Mouse (Mus musculus): ENCODE results near the gene Babam2.

- TF ChIP-seq POLR2A (IDR thresholded peaks at IDR 0.05; ENCODE audit: insufficient read length, low read depth) (no peak), E2F4 (IDR thresholded peaks at IDR 0.05; ENCODE audit: insufficient read depth) (no peak), POLR2AphosphoS2 (IDR thresholded peaks at IDR 0.05; ENCODE audit: insufficient read length, low read depth) (no peak), USF1 (IDR thresholded peaks at IDR 0.05; ENCODE audit: low read depth) (no peak), TCF3 (IDR thresholded peaks at IDR 0.05; ENCODE audit: insufficient read length, low read depth) (no peak), MAX (IDR thresholded peaks at IDR 0.05; ENCODE audit: low read depth) (no peak), MYOG (IDR thresholded peaks at IDR 0.05; ENCODE audit: control insufficient read depth in 1 of 3, insufficient read depth in 1 of 3, insufficient read length in 2 of 3, low read depth in 2 of 3) (no peak), SRF (IDR thresholded peaks at IDR 0.05; ENCODE audit: control insufficient read depth, insufficient read length, low read depth) (no peak)
These were observed 354.4 kb downstream of the Babam2 start for GRCm38 (mm10) chr5:32051899-32052298.
